Mouse (Mus musculus) hindbrain, embryonic 10.5 days (tissue): ENCODE measurements around the gene Stat4. TPM values are rescaled to one million over a fixed set of nuclear protein-coding genes. Genes with fewer than 3 reads are reported as not detected.
"Not testable (repeated sequence)": the region's sequence is repeated elsewhere in the genome, so short reads cannot be mapped to it uniquely, and the experiment has no call there.

Experiments used
- DNase-seq: peaks from one replicate; pipeline ENCODE4 v3.0.0-alpha.2; 2017; ENCODE audit warnings: low spot score
- H3K27ac ChIP-seq: fragments of 300-500 bp; sonication (generic); 2 replicates; pipeline ENCODE4 v1.5.1; 2016; ENCODE audit warnings: mild to moderate bottlenecking, moderate library complexity
- H3K27me3 ChIP-seq: fragments of 300-500 bp; sonication (generic); 2 replicates; pipeline ENCODE4 v1.6.1; 2016; ENCODE audit warnings: mild to moderate bottlenecking; ENCODE audit not compliant: poor library complexity, insufficient read depth, severe bottlenecking
- H3K36me3 ChIP-seq: fragments of 300-500 bp; sonication (generic); 2 replicates; pipeline ENCODE4 v1.6.1; 2016; ENCODE audit warnings: mild to moderate bottlenecking, moderate library complexity
- H3K4me1 ChIP-seq: fragments of 300-500 bp; sonication (generic); replicated peaks from 2 replicates; pipeline ENCODE4 v1.6.1; 2016; ENCODE audit warnings: mild to moderate bottlenecking
- H3K4me3 ChIP-seq: fragments of 300-500 bp; sonication (generic); 2 replicates; pipeline ENCODE4 v1.5.1; 2016; ENCODE audit warnings: mild to moderate bottlenecking, moderate library complexity
- H3K9me3 ChIP-seq: fragments of 300-500 bp; sonication (generic); 2 replicates; pipeline ENCODE4 v1.6.1; 2016; ENCODE audit warnings: mild to moderate bottlenecking, moderate library complexity
- WGBS: fragments of 180-500 bp; shearing (Covaris S2); methylation state at CpG from one replicate; pipeline ENCODE4 v1.1.7; 2016; 5-methylcytosine and 5-hydroxymethylcytosine counted together
- polyA plus RNA-seq: library from polyadenylated mRNA; unstranded; fragments of >200 nt; fragmentation: Nextera tagmentation; extraction: Ambion mirVana; gene quantifications from 2 replicates; pipeline ENCODE4 v1.2.1, GENCODE M21; 2016

Gene Stat4
- polyA plus RNA-seq, 1 experiment from 2014 or later: 1.3 TPM

DNA sequence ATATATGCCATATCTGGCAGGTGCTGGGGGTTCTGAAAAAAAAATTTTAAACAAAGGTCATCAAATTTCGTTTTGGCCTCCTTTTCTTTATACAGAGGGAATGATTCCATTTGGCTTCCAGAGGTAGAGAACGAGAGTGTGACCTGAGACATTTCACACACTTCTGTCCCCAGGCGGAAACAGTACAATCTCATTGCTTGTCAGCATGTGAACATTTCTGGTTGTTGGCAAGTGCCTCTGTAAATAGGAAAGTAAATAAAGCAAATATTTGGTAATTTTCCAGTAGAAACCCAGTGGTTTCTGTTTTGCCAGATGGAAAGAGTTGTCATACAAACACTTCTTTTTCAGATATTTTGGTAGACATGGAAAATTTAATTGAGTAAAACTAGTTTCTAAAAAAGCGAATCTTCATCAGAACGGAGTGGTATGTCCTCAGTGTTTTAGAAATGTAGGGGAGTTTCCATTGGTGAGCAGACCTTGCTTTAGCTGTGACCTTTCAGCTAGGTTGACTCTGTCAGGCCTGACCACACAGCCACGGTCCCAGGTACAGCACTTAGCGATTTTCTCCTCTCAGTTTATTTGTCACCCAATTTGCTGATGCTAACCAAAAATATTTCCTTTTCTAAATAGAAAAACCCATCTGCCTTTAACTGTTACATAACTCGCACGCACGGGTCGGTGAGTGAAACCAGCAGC lies 53.6 kb downstream of the Stat4 start:
- no peaks in the 10 kb centered on the region for H3K36me3 ChIP-seq
- no peak for DNase-seq
- no peaks in the 10 kb centered on the region for H3K9me3 ChIP-seq
- no peaks in the 10 kb centered on the region for H3K27me3 ChIP-seq
- no peak overlapping the region for H3K27ac ChIP-seq
- 89% methylated on average over 11 of the region's 11 CpGs for WGBS
- no peaks in the 10 kb centered on the region for H3K4me1 ChIP-seq
- no peak overlapping the region for H3K4me3 ChIP-seq

DNA sequence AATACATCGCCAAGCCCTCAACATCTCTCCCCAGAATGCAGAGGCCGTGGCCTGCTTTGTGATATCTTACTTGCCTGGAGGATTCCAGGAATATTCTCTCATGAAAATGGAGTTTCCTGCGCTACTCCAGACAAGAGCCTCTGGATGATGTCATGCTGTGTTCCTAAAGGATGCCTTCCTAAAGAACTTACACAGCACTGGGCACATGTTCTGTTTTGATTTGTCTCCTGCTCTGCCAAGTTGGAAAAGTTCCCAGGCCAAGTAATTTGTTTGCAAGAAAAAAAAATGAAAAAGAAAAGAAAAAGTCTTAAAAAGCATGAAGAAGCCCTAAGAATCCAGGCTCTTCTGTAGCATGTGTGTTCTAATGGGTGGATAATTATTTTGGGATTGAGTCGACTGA lies 56.2 kb downstream of the Stat4 start:
- Histone ChIP-seq H3K9me3 (no peaks in the 10 kb centered on the region), H3K36me3 (no peaks in the 10 kb centered on the region), H3K4me3 (no peak overlapping the region), H3K4me1 (no peaks in the 10 kb centered on the region), H3K27me3 (no peaks in the 10 kb centered on the region), H3K27ac (no peak overlapping the region)
- 74% methylated on average over 4 of the region's 4 CpGs for WGBS
- no peak for DNase-seq

DNA sequence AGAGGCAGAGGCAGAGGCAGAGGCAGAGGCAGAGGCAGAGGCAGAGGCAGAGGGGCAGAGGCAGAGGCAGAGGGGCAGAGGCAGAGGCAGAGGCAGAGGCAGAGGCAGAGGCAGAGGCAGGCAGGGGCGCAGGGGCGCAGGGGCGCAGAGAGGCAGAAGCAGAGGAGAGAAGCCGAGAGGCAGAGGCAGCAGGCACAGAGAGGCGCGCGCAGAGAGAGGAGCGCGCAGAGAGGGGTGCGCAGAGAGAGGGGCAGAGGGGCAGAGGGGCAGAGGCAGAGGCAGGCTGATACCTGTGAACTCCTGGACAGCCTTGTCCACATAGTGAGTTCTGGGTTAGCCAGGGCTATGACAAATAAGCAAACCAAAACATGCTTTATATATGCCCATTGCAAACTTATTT lies 59.9 kb downstream of the Stat4 start:
- not testable (repeated sequence) for H3K4me3 ChIP-seq, H3K27me3 ChIP-seq, DNase-seq, H3K4me1 ChIP-seq, H3K36me3 ChIP-seq, H3K27ac ChIP-seq, H3K9me3 ChIP-seq
- 96% methylated on average over 10 of the region's 10 CpGs for WGBS

DNA sequence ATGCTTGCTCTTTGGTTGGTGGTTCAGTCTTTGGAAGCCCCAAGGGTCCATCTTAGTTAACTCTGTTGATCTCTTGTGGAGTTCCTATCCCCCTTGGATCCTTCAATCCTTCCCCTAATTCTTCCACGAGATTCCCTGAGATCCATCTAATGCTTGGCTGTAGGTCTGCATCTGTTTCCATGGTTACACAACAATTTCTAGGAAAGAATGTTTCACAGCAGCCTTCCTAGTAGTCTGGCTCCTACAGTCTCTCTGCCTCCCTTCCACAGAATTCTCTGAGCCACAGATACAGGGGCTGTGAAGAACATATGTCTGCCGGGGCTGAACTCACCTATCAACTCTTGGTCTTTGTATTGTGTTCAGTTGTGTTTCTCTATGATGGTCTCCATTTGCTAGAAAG lies 61.8 kb downstream of the Stat4 start:
- no peaks in the 10 kb centered on the region for H3K9me3 ChIP-seq
- H3K36me3 ChIP-seq: no peaks in the 10 kb centered on the region
- no peak for DNase-seq
- H3K27ac ChIP-seq: no peak overlapping the region
- peaks cover 6% of the 10 kb centered on the region; the same call in 1 of the 2 replicates for H3K4me1 ChIP-seq
- no peaks in the 10 kb centered on the region for H3K27me3 ChIP-seq
- 60% methylated on average over 2 of the region's 2 CpGs for WGBS
- no peak overlapping the region for H3K4me3 ChIP-seq

DNA sequence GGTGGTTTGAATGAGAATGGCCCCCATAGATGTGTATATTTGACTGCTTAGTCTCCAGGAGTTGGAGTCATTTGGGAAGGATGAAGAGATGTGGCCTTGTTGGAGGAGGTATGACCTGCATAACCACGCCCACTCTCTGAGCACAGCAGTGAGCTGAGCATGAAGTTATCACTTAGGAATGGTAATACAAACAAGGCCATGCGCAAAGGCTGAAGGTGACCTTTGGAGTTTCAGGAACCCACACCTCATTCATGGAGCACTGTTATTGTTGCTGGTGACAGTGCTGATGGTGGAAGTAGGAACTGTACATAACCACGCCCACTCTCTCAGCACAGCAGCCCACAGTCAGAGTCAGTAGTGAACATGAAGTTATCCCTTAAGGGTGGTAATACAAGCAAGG lies 62.9 kb downstream of the Stat4 start:
- WGBS: 94% methylated on average over 3 of the region's 3 CpGs
- Histone ChIP-seq H3K4me1 (peaks cover 6% of the 10 kb centered on the region; the same call in 1 of the 2 replicates), H3K27ac (no peak overlapping the region), H3K4me3 (no peak overlapping the region), H3K36me3 (no peaks in the 10 kb centered on the region), H3K9me3 (no peaks in the 10 kb centered on the region), H3K27me3 (no peaks in the 10 kb centered on the region)
- DNase-seq: no peak

DNA sequence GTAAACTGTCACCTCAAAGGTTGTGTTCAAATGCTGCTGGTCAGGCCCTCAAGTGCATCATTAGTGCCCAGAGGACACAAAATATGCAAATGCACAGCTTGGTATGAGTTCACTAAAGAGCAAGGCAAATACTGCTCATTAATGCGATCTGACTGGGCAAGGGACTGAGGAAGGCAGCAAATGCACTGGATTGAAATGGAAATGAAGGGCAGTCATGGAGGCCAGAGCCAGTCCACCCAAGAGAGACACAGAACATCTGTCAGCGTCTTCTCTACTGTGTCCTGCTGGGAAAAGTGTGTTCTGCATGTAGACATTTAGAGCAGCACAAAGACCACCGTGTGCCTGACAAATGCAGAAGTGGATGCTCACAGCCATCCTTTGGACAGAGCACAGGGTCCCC lies 64.6 kb downstream of the Stat4 start:
- no peaks in the 10 kb centered on the region for H3K27me3 ChIP-seq
- peaks cover 6% of the 10 kb centered on the region; the same call in 1 of the 2 replicates for H3K4me1 ChIP-seq
- H3K27ac ChIP-seq: no peak overlapping the region
- 55% methylated on average over 3 of the region's 3 CpGs for WGBS
- H3K4me3 ChIP-seq: no peak overlapping the region
- no peaks in the 10 kb centered on the region for H3K9me3 ChIP-seq
- no peaks in the 10 kb centered on the region for H3K36me3 ChIP-seq
- no peak for DNase-seq

DNA sequence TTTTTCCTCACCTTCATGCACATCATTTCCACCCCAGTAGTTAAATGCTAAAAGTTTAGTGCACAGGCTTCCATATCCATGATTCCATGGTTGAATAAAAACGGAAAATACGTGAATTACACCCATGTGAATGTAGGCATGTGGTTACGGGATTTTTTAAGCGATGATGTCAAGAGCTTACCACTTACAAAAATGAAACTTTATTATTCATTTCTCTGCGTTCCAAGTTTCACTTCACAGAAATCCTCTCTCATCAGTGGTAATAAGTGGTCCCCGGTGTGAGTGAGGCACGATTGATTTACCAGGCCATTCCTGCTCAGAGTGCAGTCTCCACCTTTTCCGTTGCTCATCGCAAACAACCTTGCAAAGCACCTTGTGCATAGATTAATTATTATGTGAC lies 66.0 kb downstream of the Stat4 start:
- Histone ChIP-seq H3K4me1 (peaks cover 6% of the 10 kb centered on the region; the same call in 1 of the 2 replicates), H3K27me3 (no peaks in the 10 kb centered on the region), H3K36me3 (no peaks in the 10 kb centered on the region), H3K9me3 (no peaks in the 10 kb centered on the region), H3K4me3 (no peak overlapping the region), H3K27ac (no peak overlapping the region)
- 94% methylated on average over 9 of the region's 9 CpGs for WGBS
- DNase-seq: no peak

DNA sequence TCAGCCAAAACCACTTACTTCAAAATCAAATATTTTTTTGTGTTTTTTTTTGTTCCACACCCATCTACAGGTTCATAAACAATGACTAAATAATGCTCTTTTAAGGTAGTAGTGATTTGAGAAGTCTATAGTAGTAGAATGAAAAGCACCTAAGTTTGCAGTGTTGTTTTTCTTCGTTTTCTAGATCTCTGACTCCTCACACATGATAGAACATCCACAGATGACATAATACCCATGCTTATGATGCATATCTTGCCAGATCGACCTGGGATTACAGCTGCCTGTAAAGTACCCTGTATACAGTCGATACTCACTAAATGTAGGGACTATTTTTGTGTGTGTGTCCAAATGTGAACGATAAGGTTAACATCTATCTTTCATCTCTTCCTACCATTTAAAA lies 69.0 kb downstream of the Stat4 start:
- no peak overlapping the region for H3K4me3 ChIP-seq
- H3K4me1 ChIP-seq: peaks cover 6% of the 10 kb centered on the region; the same call in 1 of the 2 replicates
- H3K27me3 ChIP-seq: no peaks in the 10 kb centered on the region
- H3K9me3 ChIP-seq: no peaks in the 10 kb centered on the region
- DNase-seq: no peak
- WGBS: 88% methylated on average over 4 of the region's 4 CpGs
- H3K36me3 ChIP-seq: no peaks in the 10 kb centered on the region
- H3K27ac ChIP-seq: no peak overlapping the region

DNA sequence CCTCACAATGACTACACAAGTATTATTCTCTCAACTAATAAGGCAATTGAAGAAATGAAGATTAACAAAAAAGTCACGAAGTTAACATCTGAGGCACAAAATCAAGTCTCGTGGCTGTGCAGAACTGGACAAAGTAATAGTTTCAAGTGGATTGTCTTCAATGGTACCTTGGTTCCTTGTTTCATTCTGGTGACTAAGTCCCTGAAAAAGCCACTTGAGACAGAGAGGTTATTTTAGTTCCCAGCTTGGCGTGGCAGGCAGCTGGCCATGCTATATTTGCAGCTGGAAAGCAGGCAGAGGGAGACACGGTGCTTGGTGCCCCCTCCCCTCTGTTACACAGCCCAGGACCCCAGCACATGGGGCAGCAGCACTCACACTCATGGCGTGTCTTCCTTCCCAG lies 70.2 kb downstream of the Stat4 start:
- Histone ChIP-seq H3K9me3 (no peaks in the 10 kb centered on the region), H3K4me1 (no peaks in the 10 kb centered on the region), H3K36me3 (no peaks in the 10 kb centered on the region), H3K27me3 (no peaks in the 10 kb centered on the region), H3K4me3 (no peak overlapping the region), H3K27ac (no peak overlapping the region)
- WGBS: 87% methylated on average over 5 of the region's 5 CpGs
- no peak for DNase-seq

DNA sequence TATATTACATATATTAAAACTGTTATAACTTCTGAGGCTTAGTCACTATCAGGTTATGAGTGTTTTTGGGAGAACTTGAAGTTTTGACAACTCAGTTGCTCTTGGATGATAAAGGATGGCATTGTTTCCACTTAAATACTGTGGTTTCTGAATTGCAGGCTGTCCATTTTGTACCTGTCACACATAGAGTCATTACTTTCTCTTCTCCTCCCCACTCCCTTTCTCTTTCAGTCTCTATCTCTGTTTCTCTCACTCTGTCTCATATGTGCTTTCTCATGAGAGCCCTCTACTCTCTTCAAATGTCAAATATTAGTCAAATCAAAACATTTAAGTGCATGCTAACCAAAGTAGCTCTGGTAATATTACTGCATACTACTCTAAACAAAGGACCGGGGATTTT lies 79.3 kb downstream of the Stat4 start:
- DNase-seq: no peak
- Histone ChIP-seq H3K27ac (no peak overlapping the region), H3K4me1 (no peaks in the 10 kb centered on the region), H3K27me3 (no peaks in the 10 kb centered on the region), H3K9me3 (no peaks in the 10 kb centered on the region), H3K36me3 (no peaks in the 10 kb centered on the region), H3K4me3 (no peak overlapping the region)
- WGBS: 95% methylated on average over 1 of the region's 1 CpGs

DNA sequence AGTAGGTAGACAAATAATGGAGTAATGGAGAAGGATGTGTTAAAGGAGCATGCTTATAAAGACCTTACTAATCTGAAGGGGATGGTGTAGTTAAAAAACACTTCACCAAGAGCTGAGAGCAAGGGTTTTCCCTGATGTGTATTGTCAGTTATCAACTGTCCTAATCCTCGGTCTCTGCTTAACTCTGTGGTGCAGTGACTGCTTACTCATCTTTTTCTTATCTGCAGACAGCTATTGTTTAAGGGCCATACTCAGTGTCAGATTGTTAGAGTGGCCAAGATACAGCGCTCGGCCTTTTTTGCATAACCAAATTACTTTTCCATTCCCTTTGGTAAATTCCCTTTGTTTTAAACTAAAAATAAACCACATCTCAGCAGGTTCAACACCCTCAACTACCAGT lies 79.7 kb downstream of the Stat4 start:
- Histone ChIP-seq H3K9me3 (no peaks in the 10 kb centered on the region), H3K27me3 (no peaks in the 10 kb centered on the region), H3K4me3 (no peak overlapping the region), H3K36me3 (no peaks in the 10 kb centered on the region), H3K27ac (no peak overlapping the region), H3K4me1 (no peaks in the 10 kb centered on the region)
- no peak for DNase-seq
- 82% methylated on average over 3 of the region's 3 CpGs for WGBS

DNA sequence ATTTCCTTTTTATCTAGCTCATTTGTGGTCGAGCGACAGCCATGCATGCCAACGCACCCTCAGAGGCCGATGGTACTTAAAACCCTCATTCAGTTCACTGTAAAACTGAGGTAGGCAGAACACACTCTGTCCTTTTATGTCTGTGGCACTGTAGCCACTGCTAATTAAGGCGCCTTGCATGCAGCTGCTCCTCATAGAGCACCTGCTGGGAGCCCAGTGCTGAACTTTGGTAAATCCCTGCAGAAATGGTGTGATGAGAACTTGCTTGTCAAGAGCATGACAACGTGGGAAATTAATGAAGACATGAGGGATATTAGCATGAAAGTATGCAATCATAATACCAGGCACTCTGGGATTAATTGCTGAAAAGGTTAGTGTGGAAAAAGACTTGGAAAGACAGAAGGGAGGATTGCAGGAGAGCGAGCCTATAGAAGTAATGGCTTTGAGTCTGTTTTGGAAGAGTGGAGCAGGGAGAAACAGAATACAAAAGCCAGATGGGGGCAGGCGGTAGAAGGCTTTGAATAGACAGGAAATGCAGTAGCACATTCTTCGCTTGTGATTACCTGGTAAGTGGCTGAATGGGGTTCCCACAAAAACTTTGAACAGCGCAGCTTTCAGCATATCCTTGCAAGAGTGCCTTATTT lies 92.9 kb downstream of the Stat4 start:
- peak; percentile 45 for DNase-seq
- Histone ChIP-seq H3K27me3 (no peaks in the 10 kb centered on the region), H3K9me3 (no peaks in the 10 kb centered on the region), H3K27ac (no peak overlapping the region), H3K4me3 (no peak overlapping the region), H3K4me1 (peaks cover 19% of the 10 kb centered on the region), H3K36me3 (no peaks in the 10 kb centered on the region)
- 10% methylated on average over 10 of the region's 10 CpGs for WGBS

DNA sequence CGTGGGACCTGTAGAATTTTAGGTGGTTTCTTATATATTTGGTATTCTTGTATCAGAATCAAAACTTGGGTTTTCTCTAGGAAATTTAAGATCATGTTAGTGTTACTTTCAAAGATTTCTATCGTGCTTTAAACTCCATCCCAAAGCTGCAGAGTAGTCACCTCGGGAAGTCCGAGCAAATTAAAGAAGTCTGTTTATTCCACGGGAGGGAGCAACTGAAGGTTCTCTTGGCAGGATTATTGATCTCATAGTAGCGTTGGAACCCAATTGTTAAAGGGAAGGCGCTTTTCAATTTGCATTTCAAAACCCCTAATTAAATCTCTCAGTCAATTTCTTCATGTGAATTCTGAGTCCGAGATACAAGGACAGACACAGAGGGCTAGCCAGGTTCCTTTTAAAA lies 93.4 kb downstream of the Stat4 start:
- Histone ChIP-seq H3K4me1 (peaks cover 19% of the 10 kb centered on the region), H3K36me3 (no peaks in the 10 kb centered on the region), H3K9me3 (no peaks in the 10 kb centered on the region), H3K27me3 (no peaks in the 10 kb centered on the region), H3K27ac (no peak overlapping the region), H3K4me3 (no peak overlapping the region)
- DNase-seq: no peak
- 14% methylated on average over 8 of the region's 8 CpGs for WGBS
